Mouse (Mus musculus) G1E (cell line): ENCODE data around the gene Ftsj1.

Experiments used
- CTCF ChIP-seq: IDR thresholded peaks from 2 replicates; pipeline ENCODE4 v1.5.1; 2012; ENCODE audit warnings: low read depth, low read length, inconsistent platforms, mixed read lengths
- GATA1 ChIP-seq: IDR thresholded peaks from 2 replicates; pipeline ENCODE4 v1.6.1; 2012; ENCODE audit warnings: borderline replicate concordance, low read length, inconsistent platforms, mixed read lengths
- POLR2AphosphoS5 ChIP-seq: IDR thresholded peaks from 2 replicates; pipeline ENCODE4 v1.6.1; 2012; ENCODE audit warnings: low read depth, low read length, inconsistent platforms; ENCODE audit not compliant: insufficient replicate concordance
- TAL1 ChIP-seq: conservative IDR thresholded peaks from 2 replicates; pipeline ENCODE4 v1.6.1; 2012; ENCODE audit warnings: low read depth, low read length, inconsistent platforms, mixed read lengths

GRCm38 (mm10) chrX:8253711-8254110 lies 1.5 kb upstream of the Ftsj1 start:
- TF ChIP-seq CTCF (no peak), GATA1 (no peak), POLR2AphosphoS5 (no peak), TAL1 (no peak)
